Mouse (Mus musculus): ENCODE data around the gene Cend1. TPM values are rescaled to one million over a fixed set of nuclear protein-coding genes. Genes with fewer than 3 reads are reported as not detected.
"Not testable (repeated sequence)": the region's sequence is repeated elsewhere in the genome, so short reads cannot be mapped to it uniquely, and the experiment has no call there.

Cend1 gene
- polyA plus RNA-seq, 2 experiments from 2014 or later, result not detected

DNA sequence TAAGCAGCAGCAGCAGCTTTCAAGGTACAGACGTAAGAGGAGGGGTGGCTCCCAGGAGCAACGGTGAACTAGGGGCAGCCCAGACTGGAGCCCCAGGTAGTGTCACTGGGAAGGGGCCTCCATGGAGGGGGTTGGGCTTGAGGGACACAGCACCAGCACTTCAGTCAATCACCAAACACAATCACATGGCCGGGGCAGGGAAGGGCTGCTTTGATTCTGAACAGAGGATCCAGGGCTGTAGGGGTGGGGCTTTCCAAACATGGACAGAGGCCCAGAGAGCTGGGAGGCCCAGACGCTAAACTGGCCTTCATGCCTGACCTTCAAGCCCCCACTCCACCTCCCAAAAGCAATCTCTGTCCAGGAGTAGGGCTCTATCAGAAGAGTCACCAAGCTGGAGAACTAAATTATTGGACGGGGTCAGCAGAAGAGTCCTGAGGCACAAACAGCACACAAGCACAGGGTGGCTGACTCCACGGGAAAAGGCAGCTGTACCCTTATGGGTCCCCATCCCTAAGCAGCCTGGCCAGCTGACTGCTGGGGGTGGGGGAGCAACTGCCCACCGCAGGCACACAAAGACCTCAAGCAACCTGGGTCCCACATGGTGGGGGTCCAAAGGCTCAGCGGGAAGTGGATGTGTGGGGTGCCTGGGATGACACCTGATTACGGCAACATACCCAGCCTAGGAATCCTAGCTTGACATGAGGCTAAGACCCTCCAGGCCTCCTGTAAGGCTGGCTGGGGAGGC lies 721 bp upstream of the Cend1 start:
- no peak for ATAC-seq

DNA sequence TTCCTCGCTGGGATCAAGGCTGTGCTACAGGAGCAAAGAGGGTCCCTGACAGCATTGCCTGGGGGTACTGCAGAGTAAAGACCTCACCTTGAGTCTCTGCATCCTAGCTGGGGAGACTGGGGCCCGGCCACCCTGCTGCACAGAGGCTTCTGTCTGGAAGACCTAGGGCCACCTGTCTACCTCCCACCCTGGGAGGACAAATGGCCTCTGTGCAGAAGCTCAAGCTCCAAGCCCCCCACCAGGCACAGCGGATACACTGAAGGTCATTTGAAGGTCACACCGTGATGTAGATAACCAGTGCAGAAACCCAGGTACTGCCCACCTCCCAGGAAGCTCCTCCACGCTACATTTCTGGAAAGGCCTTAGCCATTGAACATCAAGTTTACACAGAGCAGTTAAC lies 590 bp downstream of the Cend1 start:
- ATAC-seq, result no peak

DNA sequence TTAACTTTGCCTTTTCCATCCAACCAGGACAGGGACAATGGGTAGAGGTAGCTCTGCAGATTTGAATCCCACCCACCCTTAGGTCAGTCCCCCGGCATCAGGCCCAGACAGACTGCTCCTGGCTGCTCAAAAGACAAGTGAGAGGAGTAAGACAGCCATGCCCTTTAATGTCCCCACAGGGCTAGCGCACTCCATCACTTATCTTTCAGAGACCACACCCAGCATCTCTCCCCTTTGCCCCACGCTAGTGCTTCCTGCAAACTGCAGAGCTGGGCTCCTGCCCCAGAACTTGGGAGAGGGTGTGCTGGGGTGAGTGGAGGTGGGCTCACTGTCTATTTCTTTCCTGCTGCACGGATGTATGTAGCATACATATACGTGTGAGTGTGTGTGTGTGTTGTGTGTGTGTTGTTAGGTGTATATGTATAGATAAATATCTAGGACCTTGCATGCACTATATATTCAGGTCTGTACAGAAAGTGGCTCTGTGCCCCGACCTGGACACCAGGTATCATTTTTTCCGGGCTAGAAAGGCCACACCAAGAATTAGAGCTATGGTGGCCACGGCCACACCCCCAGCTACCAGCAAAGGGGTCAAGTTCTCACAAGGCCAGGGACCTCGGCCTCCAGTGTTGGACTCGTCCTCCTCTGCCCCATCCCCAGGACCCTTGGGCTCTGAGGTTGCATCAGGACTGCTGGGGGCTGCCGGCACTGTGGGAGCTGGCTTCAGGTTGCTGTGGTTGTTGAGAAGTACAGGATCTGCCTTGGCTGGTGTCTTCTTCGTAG lies 2.2 kb downstream of the Cend1 start:
- no peak for ATAC-seq

DNA sequence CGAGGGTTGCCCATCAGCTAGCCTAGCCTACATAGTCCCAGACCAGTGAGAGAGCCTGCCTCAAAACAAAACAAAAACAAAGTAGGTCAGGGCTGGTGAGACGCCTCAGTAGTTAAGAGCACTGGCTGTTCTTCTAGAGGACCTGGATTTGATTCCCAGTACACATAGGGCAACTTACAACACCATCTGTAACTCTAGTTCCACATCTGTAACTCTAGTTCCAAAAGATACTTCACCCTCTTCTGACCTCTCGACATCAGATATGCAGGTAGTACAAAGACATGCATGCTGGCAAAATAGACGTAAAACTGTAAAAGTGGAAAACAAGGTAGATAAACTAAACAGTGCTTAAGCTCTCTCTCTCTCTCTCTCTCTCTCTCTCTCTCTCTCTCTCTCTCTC lies 5.5 kb downstream of the Cend1 start:
- ATAC-seq, result no peak

DNA sequence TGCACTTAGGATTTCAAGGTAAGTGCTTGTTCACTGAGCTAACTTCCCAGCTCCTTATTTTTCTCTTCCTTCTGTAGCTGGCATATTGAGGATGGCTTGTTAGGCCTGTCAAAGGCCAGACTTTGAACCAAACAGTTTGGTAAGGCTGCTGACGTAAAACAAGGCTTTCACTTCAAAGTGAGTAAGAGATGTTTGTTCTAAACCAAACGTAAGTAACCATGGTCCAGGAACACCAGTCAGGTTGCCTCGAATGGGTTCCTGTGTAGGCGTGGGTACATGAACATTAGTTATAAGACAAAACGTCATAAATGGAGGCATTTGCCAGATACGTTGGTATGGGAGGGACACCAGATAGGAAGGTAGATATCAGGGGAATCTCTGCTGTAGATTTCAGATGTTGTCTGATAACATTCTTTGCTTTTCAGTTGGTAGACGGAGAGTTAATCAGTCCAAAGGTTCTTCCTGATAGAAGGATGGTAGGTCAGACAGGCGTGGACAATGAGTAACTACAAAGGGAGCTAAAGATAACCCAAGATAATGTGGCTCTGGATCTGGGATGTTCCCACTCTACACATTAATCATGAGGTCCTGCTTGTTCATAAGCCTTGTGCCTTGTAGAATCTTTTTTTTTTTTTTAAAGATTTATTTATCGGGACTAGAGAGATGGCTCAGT lies 9.1 kb downstream of the Cend1 start:
- ATAC-seq, result no peak

DNA sequence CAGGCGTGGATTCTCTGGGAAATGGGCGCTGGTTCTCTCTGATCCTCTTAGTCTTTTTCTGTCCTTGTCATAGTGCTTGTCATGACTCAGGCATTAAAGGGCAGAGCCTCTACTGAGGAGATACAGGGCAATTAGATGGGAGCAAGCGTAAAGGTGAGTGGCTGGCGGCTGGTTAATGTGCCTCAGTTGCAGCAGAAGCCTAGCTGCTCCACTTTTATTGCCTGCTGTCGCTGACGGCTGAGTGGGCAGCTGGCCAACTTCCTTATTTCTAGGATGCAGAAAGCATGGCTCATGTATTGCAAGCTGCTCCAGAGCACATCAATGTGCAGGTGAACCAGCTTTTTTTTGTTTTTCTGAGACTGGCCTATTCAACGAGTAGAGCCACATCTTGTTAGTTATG lies 10.3 kb downstream of the Cend1 start:
- ATAC-seq, result no peak

DNA sequence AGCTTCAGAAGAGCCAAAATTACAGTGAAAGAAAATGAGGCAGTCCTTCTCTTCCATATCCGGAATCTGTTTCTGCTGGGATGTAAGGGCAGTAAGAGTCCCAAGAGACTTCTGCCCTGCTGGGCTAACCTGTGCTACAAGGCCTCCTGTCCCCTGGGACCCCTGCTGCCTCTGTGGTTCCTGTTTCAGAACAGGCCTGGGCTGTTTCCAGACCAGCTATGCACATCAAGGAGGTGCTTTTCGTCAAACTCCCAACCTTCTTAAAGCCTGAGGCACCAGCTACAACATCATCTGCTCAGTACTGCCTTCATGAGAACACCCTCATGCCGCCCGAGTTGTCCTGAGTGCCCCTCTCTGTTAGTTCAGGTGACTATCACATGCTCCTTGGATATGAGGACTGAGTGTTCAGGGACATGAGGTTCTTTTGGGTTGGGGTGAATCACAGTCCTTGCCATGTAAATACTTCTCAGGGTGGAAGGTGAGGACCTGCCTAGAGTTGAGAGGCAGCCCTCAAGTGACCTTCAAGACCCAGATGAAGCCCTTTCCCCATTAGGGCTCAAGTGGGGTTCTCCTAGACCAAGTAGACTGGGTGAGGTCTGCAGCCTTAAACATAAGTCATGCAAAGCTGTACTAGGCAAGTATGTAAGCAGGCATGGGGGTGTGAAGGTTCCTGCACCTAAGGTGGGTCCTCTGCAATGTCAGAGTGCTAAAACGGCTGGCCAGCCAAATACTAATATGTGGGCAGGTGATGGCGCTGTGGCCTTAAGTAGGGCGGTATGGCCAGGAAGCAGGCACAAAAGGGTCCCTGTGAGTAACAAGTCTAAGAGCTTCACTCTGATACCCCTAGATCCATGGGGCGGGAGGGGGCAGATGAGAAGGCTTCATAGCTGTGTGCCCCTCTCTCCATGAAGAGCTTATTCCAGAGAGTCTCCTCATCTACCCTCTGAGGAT lies 11.3 kb downstream of the Cend1 start:
- no peak for ATAC-seq

DNA sequence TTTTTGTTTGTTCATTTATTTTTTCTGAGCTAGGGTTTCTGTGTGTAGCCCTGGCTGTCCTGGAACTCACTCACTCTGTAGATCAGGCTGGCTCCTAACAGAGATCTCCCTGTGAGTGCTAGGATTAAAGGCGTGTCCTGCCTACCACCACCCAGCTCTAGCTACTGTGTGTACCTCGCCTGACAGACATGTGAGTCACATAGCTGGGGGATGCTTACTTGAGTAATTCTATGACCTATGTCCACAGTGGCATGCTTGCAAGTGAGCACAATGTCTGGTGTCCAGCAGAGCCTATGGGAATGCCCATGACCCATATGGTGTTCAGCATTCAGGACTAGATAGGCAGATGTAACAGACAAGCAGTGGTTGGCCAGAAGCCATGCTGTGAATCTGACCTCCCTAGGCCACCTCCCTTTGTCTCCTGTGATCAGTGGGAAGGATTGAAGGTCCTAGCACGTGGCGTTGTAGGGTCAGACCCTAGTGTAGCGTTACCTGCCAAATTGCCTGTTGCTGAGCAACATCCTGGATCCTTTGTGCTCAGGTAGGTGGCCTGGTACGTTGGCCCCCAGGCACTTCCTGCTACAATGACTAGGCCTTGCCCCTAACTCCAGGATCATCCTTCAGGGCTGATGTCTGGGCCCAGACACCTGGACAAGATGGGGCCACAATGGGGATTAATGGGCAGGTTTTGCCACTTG lies 13.0 kb downstream of the Cend1 start:
- no peak for ATAC-seq

DNA sequence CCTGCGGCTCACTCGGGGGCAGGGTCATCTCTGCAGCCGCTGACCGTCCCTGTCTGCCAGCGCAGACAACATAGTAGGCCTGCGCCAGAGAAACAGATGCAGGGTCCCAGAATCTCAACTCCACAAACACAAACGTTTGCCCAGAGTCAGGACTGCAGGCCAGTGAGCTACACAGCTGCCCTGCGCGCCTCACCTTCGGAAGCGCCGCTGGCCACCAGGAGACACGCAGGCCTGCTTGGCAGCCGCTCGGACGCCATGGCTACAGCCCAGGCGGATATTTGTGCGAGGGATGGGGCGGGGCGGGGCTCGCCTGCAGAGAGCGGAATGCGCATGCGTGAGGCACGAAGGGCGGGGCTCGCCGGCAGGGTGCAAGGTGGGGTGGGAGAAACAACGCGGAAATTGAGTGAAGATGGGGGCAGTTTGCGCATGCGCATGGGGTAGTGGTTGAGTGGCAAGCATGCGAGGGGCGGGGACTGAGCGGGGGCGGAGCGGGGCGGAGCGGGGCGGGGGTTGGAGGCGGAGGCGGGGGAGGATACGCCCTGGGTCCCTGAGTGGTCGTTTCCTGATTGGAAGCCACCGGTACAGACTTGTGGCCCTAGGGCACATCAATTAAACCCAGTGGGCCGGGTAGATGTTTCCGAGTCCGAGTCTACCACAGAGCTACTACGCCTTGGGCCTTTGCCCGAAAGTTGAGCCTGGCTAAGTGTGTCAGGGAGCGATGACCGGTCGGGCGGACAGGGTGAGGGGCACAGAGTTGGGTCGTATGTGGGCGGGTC lies 15.3 kb downstream of the Cend1 start, which contains the start of gene Gatd1:
Gatd1 (minus strand) TSS at position 328 of the 776 bp plus-strand sequence.
- peak; percentile 83 for ATAC-seq

DNA sequence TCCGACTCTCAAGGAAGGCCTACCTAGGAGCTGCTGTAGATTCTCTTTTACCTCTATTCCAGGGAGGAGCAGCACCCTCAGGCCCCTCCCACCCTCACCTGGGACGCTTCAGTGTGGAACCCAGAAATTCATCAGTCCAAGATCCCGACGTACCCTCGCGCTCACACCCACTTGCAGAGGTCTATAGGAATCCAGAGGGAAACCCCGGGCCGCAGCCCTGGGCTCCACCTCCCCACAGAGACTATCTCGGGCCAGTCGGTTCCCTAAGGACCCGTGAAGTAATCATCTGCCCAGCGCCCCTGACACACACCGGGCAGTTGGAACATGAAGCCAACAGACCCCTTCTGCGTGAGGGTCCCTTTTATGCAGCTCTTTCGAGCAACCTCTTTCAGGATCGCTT lies 16.0 kb downstream of the Cend1 start:
- ATAC-seq, result no peak

DNA sequence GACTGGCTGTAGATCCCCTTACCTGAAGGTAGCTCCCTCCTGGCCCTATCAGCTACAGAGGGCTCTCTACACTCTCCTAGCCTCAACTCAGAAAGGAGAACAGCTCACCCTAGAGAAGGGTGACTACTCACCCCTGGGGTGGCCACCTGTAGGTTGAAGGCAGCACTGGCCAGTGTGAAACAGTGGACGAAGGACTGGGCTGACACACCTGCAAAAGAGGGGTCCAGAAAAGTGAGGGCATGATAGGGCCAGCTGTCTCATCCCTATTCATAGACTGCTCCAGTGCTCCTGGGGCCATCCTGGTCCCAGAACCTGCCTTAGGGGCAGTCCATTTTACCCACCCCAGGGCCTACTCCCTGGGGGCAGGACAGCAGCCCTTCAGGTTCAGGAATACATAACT lies 17.6 kb downstream of the Cend1 start:
- no peak for ATAC-seq

DNA sequence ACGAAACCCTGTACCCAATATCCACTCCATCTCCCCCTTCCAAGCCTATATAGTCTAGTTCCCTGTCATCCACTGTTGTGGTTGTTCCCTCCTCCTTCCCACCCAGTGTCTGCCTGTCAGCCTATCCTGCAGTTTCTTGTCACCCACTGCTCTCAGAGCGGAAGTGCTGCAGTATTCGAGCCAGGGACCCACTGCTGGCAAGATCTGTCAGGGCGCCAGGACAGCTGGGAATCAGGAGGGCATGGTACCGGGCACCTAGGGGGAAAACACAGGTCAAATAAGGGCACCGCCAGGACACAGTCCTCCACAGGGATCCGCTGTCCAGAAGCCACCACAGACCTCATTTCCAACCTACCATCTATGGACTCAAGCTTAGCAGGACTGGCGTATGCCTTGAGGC lies 18.7 kb downstream of the Cend1 start:
- ATAC-seq, result no peak

DNA sequence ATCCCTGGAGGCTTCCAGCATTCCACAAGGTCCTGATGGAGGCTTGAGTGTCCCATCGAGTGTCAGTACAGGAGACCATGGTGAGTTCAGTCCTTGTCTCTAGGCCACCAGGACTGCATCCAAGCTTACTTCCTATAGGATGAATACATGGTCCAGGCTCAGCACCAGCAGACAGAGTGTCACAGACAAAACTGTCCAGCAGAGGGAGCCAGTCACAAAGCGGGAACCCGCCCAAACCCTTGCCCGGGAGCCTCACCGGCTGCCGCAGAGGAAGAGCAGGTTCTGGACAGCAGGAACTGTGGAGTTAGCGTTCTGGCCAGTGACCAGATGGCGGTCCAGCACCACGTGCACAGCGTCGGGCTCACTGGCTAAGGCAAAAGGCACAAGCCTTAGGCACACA lies 20.5 kb downstream of the Cend1 start:
- peak; percentile 81 for ATAC-seq

DNA sequence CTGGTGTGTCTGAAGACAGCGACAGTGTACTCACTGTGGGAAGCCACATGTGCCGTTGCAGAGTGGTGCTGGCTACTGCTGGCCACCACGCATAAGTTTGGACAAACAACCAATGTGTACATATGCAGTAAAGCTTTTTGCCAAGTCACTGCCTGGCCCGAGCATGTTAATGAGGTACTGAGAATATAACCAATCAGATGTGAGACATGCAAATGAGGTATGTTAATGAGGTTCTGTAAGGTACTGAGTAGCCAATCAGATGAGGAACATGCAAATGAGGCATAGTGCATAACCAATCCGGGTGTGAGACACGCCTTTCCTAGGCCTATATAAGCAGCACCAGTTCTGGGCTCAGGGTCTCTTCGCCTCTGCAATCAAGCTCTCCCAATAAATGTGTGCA lies 21.6 kb downstream of the Cend1 start:
- not testable (repeated sequence) for ATAC-seq

DNA sequence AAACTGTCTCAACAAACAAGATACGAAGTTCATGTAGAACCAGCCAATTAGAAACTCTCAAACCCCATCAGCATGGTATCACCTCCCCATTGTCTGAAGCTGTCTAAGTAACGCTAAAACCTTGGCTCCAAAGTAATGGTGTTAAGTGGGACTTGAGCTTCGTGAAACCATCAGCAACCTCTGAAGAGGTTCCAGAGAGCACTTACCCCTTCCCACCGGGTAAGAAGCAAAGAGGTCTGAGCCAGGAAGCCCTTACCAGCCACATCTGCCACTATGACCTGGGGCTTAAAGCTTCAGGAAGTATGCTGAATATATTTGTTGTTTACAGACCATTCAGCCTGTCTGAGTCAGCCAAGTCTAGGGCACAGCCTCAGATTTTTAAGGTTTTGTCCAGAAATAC lies 23.8 kb downstream of the Cend1 start:
- no peak for ATAC-seq

DNA sequence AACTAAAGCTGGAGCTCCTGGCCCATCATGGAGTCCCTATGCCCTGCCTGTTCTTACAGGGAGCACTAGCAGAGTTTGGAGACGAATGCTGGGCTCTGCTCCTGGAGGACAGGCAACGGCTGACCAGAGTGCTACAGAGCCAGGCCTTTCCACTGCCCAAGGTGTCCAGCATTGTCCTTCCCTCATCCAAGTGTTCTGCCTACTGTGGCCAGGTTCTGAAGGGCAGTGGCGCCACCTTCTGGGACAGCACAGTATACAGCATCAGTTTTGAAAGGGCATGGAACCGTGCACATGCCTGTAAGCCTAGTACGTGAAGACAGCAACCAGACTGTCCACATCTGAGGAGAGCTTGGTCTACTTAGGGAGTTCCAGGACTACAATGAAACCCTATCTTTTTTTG lies 26.0 kb downstream of the Cend1 start:
- peak; percentile 65 for ATAC-seq

DNA sequence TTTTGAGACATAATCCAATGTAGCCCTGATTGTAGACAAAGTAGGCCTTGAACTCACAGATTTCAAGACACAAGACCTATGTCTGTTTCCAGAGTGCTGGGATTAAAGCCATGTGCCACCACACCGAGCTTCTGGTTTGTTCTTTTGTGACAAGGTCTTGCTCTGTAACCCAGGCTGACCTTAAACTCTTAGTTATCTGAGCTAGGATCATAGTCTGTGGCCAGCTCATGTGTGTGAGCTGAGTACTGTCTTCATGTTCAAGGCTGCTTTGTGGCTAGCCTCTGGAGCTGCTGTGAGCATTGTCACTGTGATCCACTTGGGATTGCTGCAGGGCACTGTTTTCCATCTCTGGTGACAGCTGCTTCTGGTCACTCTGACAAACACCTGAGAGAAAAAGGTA lies 33.9 kb downstream of the Cend1 start:
- no peak for ATAC-seq

DNA sequence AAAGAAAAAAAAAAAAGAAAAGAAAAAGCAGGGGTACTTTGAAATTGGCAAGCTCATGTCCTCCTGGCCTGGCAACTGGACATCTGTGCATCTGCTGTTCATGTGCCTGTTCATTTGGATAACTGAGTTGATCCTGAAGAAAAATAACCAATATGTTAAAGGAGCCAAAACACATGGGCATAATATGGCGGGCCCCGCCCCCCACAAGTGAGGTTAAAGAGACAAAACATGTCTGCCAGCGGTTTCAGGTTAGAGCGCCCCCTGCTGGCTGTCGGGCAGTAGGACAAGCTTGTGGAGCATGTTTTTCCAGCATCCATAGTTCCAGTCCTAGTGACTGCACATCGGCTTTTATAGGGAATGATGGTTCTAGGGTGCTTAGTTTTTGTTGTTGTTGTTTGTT lies 34.5 kb downstream of the Cend1 start:
- ATAC-seq, result no peak

DNA sequence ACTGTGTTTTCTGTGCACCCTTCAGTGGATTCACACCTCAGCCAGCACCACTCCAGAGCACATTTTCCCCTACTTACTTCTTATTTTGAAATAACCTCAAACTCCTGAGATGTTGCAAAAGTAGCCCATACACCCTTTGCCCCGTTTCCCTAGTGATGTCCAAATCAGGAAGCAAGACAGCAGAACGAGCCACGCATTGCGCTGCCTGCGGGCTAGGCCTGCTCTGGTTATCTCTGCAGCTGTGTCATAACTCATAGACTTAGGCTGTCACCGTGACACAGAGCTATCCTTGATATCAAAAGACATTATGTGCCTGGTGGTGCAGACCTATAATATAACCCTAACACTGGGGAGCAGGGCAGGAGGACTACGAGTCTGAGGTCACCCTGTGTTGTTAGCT lies 35.1 kb downstream of the Cend1 start:
- ATAC-seq, result no peak

DNA sequence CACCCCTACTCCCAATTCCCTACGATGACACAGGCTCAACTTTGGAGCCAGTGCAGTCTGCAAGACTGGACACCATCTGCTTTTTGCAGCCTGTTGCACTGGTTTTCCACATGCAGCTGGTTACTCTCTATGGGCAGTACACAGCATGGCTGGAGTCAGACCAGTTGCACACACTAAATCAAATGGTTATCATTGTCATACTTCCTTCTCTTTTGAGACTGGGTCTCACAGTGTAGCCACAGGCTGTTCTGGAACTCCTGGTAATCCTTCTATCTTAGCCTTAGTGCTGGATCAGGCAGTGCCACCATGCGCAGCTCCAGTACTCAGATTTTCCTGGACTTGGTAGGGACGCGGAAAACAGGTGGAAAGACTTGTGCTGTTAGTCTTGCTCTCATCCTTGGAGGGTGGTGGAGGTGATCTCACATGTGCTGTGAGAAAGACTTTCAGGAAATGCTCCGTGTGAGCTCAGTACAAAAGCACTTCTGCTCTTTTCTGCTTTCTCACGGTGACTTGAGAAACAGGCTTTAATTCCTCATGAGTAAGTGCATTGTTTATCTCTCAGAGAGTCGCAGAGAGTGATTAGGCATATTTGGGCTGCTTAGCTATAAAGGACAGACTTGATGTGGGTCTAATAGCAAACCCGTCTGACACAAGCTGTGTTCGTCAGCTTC lies 36.6 kb downstream of the Cend1 start:
- no peak for ATAC-seq

Data from activated CD4-positive, CD25-positive, alpha-beta regulatory T cell, adult 4 months (primary cell).